Mouse (Mus musculus): Measurements from ENCODE around the gene Srrm2. TPM values are rescaled to one million over a fixed set of nuclear protein-coding genes. Genes with fewer than 3 reads are reported as not detected.
A peak's percentile ranks its signal among the peaks of the same experiment; 100 is the strongest.

Gene Srrm2
- polyA plus RNA-seq, 1 experiment from 2014 or later, result 416 TPM

GRCm38 (mm10) chr17:23747471-23747870 lies 42.9 kb upstream of the Srrm2 start:
- H3K4me2 ChIP-seq, result no peak overlapping the region
- WGBS, result 71% methylated on average over 3 of the region's 3 CpGs
- peaks cover 1% of the 10 kb centered on the region; the same call in 1 of the 2 replicates for H3K36me3 ChIP-seq
- H3K9ac ChIP-seq, result no peak overlapping the region
- ATAC-seq (ENCODE audit: borderline replicate concordance, extremely low read depth, low FRiP score, low TSS enrichment), result no peak
- no peak overlapping the region for H3K4me3 ChIP-seq
- H3K27ac ChIP-seq, result no peak overlapping the region
- peaks cover 58% of the 10 kb centered on the region for H3K27me3 ChIP-seq
- no peaks in the 10 kb centered on the region for H3K9me3 ChIP-seq
- H3K4me1 ChIP-seq, result peaks cover 25% of the 10 kb centered on the region

DNA sequence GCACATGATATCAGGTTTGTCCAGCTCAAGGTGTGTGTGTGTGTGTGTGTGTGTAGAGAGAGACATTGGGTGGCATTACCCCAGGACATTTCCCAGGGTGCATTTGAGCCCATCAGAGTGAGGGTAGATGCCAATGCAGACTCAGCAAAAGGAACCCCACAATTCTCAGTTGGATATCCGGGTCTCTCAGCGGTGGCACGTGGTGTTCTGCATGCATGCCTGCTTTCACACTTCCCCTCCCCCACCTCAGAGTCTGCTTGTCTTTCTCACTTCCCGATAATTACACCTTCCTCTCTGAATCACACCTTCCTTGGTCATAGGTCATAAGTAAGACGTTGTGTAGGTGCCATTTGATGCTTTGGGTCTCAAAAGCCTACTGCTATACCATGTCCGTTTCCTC lies 42.3 kb upstream of the Srrm2 start:
- peaks cover 7% of the 10 kb centered on the region; the same call in 1 of the 2 replicates for H3K36me3 ChIP-seq
- ATAC-seq (ENCODE audit: borderline replicate concordance, extremely low read depth, low FRiP score, low TSS enrichment), result no peak
- H3K9ac ChIP-seq, result no peak overlapping the region
- no peaks in the 10 kb centered on the region for H3K9me3 ChIP-seq
- no peak overlapping the region for H3K4me2 ChIP-seq
- H3K27ac ChIP-seq, result no peak overlapping the region
- 18% methylated on average over 6 of the region's 6 CpGs for WGBS
- no peak overlapping the region for H3K4me3 ChIP-seq
- H3K4me1 ChIP-seq, result peaks cover 23% of the 10 kb centered on the region
- peaks cover 52% of the 10 kb centered on the region for H3K27me3 ChIP-seq

GRCm38 (mm10) chr17:23748631-23749391 lies 41.5 kb upstream of the Srrm2 start:
- Histone ChIP-seq H3K27me3 (peaks cover 45% of the 10 kb centered on the region), H3K4me1 (peaks cover 23% of the 10 kb centered on the region), H3K27ac (no peak overlapping the region), H3K9me3 (no peaks in the 10 kb centered on the region), H3K9ac (no peak overlapping the region), H3K36me3 (peaks cover 15% of the 10 kb centered on the region), H3K4me3 (peak overlapping the region; percentile 32), H3K4me2 (peak overlapping the region; percentile 43)
- WGBS, result 31% methylated on average over 10 of the region's 10 CpGs
- no peak for ATAC-seq (ENCODE audit: borderline replicate concordance, extremely low read depth, low FRiP score, low TSS enrichment)

GRCm38 (mm10) chr17:23749400-23750191 lies 40.7 kb upstream of the Srrm2 start:
- no peak overlapping the region for H3K9ac ChIP-seq
- H3K4me3 ChIP-seq, result peak overlapping the region; percentile 32; the same call in 1 of the 2 replicates
- peaks cover 21% of the 10 kb centered on the region for H3K4me1 ChIP-seq
- 0 out of 2 replicates have a peak, but pooled peaks have one; percentile 15 for ATAC-seq (ENCODE audit: borderline replicate concordance, extremely low read depth, low FRiP score, low TSS enrichment)
- peaks cover 22% of the 10 kb centered on the region for H3K36me3 ChIP-seq
- 80% methylated on average over 11 of the region's 11 CpGs for WGBS
- H3K9me3 ChIP-seq, result no peaks in the 10 kb centered on the region
- peak overlapping the region; percentile 43 for H3K4me2 ChIP-seq
- peaks cover 37% of the 10 kb centered on the region for H3K27me3 ChIP-seq
- no peak overlapping the region for H3K27ac ChIP-seq

DNA sequence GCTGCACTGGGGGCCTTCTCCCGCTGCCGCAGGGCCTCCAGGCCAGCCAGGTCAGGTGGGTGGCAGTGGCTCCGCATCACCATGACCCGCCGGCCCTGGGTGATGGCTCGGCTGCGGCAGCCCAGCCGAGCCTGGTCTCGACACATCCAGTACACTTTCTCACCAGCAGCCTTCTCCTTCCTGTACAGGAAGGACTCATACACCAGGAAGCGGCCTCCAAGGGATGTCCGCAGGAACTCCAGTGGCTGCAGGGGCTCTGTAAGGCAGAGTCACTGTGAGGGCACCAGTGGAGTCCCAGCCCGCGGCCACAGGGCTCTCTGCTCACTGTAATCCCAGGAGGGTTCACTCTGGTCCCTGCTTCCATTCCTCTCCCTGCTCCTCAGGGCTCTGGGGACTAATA lies 34.6 kb upstream of the Srrm2 start:
- H3K27ac ChIP-seq, result peak overlapping the region; percentile 16; the same call in 1 of the 2 replicates
- no peaks in the 10 kb centered on the region for H3K4me1 ChIP-seq
- no peak overlapping the region for H3K9ac ChIP-seq
- WGBS, result 74% methylated on average over 13 of the region's 13 CpGs
- peaks cover 70% of the 10 kb centered on the region for H3K36me3 ChIP-seq
- no peaks in the 10 kb centered on the region for H3K9me3 ChIP-seq
- no peak overlapping the region for H3K4me3 ChIP-seq
- H3K4me2 ChIP-seq, result peak overlapping the region; percentile 29; the same call in 1 of the 2 replicates
- no peaks in the 10 kb centered on the region for H3K27me3 ChIP-seq
- ATAC-seq (ENCODE audit: borderline replicate concordance, extremely low read depth, low FRiP score, low TSS enrichment), result 0 out of 2 replicates have a peak, but pooled peaks have one; percentile 27

DNA sequence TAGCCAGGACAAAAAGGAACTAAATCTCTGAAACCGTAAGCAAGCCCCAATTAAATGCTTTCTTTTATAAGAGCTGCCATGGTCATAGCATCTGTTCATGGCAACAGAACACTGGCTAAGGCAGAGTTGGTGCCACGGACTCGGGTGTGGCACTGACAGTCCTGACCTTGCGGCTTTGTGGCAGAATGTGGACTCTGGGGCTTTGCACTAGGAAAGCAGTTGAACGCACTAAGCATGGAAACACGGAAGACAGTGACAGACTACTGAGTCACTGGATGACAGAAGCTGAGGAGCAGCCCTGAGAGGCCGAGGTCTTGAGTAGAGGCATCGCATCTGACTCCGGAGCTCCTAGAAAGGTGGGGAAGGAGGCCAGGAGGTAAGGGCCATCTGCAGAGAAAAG lies 32.8 kb upstream of the Srrm2 start:
- Histone ChIP-seq H3K9me3 (no peaks in the 10 kb centered on the region), H3K9ac (no peak overlapping the region), H3K27ac (no peak overlapping the region), H3K4me2 (no peak overlapping the region), H3K27me3 (no peaks in the 10 kb centered on the region), H3K36me3 (peaks cover 85% of the 10 kb centered on the region), H3K4me3 (no peak overlapping the region), H3K4me1 (no peaks in the 10 kb centered on the region)
- 92% methylated on average over 9 of the region's 9 CpGs for WGBS
- no peak for ATAC-seq (ENCODE audit: borderline replicate concordance, extremely low read depth, low FRiP score, low TSS enrichment)

GRCm38 (mm10) chr17:23758801-23759200 lies 31.5 kb upstream of the Srrm2 start:
- no peak overlapping the region for H3K4me2 ChIP-seq
- no peaks in the 10 kb centered on the region for H3K27me3 ChIP-seq
- ATAC-seq (ENCODE audit: borderline replicate concordance, extremely low read depth, low FRiP score, low TSS enrichment), result no peak
- no peak overlapping the region for H3K27ac ChIP-seq
- no peaks in the 10 kb centered on the region for H3K4me1 ChIP-seq
- H3K9me3 ChIP-seq, result no peaks in the 10 kb centered on the region
- H3K36me3 ChIP-seq, result peaks cover 72% of the 10 kb centered on the region
- H3K4me3 ChIP-seq, result no peak overlapping the region
- no peak overlapping the region for H3K9ac ChIP-seq
- 88% methylated on average over 8 of the region's 8 CpGs for WGBS

DNA sequence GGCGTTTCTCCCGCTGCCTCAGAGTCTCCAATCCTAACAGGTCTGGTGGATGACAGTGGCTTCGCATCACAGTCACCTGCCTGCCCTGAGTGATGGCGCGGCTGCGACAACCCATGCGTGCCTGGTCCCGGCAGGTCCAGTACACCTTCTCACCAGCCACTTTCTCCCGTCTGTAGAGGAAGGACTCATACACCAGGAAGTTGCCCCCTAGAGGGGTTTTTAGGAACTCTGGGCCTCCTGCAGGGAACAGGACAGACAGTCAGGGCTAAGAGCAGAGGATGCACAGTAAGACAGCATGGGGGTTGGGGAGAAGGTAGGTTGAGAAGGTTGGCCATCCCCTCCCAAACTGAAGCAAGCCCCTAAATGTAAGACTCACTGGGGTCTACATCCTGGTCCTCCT lies 30.1 kb upstream of the Srrm2 start:
- H3K27ac ChIP-seq, result no peak overlapping the region
- H3K27me3 ChIP-seq, result no peaks in the 10 kb centered on the region
- WGBS, result 89% methylated on average over 9 of the region's 9 CpGs
- H3K9me3 ChIP-seq, result no peaks in the 10 kb centered on the region
- H3K9ac ChIP-seq, result no peak overlapping the region
- H3K36me3 ChIP-seq, result peaks cover 65% of the 10 kb centered on the region
- H3K4me1 ChIP-seq, result no peaks in the 10 kb centered on the region
- no peak for ATAC-seq (ENCODE audit: borderline replicate concordance, extremely low read depth, low FRiP score, low TSS enrichment)
- H3K4me2 ChIP-seq, result no peak overlapping the region
- no peak overlapping the region for H3K4me3 ChIP-seq

DNA sequence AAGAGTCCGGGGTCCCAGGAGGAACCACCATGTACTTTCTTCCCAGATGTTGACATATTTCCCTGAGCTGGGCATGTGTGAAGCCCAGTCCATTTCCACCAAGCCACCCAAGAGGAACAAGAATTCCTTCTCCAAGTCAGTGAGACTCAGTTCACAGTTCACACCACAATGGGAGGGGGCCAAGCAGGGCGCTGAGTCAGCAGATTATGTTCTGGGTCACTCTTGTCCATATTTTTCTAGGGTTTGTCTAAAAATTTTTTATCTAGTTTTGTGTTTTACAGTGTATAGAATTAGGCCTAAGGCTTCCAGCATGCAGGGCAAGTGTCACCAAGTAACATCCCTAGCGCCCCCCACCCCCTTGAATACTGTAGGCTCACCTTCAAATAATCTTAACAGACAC lies 29.2 kb upstream of the Srrm2 start:
- H3K4me1 ChIP-seq, result no peaks in the 10 kb centered on the region
- WGBS, result 93% methylated on average over 3 of the region's 3 CpGs
- peaks cover 55% of the 10 kb centered on the region for H3K36me3 ChIP-seq
- H3K4me3 ChIP-seq, result no peak overlapping the region
- H3K27me3 ChIP-seq, result no peaks in the 10 kb centered on the region
- no peak overlapping the region for H3K4me2 ChIP-seq
- no peak overlapping the region for H3K9ac ChIP-seq
- no peak overlapping the region for H3K27ac ChIP-seq
- no peaks in the 10 kb centered on the region for H3K9me3 ChIP-seq
- no peak for ATAC-seq (ENCODE audit: borderline replicate concordance, extremely low read depth, low FRiP score, low TSS enrichment)

GRCm38 (mm10) chr17:23762976-23763375 lies 27.4 kb upstream of the Srrm2 start:
- peaks cover 38% of the 10 kb centered on the region for H3K36me3 ChIP-seq
- H3K9ac ChIP-seq, result no peak overlapping the region
- no peak overlapping the region for H3K4me3 ChIP-seq
- no peak overlapping the region for H3K4me2 ChIP-seq
- H3K4me1 ChIP-seq, result no peaks in the 10 kb centered on the region
- WGBS, result 90% methylated on average over 11 of the region's 11 CpGs
- ATAC-seq (ENCODE audit: borderline replicate concordance, extremely low read depth, low FRiP score, low TSS enrichment), result no peak
- H3K27ac ChIP-seq, result no peak overlapping the region
- no peaks in the 10 kb centered on the region for H3K27me3 ChIP-seq
- H3K9me3 ChIP-seq, result no peaks in the 10 kb centered on the region

GRCm38 (mm10) chr17:23770493-23770892 lies 19.8 kb upstream of the Srrm2 start:
- H3K9ac ChIP-seq, result peak overlapping the region; percentile 90; the same call in 1 of the 2 replicates
- peak overlapping the region; percentile 78 for H3K4me3 ChIP-seq
- ATAC-seq (ENCODE audit: borderline replicate concordance, extremely low read depth, low FRiP score, low TSS enrichment), result no peak
- no peak overlapping the region for H3K27ac ChIP-seq
- no peaks in the 10 kb centered on the region for H3K36me3 ChIP-seq
- peak overlapping the region; percentile 66 for H3K4me2 ChIP-seq
- peaks cover 8% of the 10 kb centered on the region; the same call in 1 of the 2 replicates for H3K4me1 ChIP-seq
- WGBS, result 21% methylated on average over 2 of the region's 2 CpGs
- no peaks in the 10 kb centered on the region for H3K9me3 ChIP-seq
- H3K27me3 ChIP-seq, result no peaks in the 10 kb centered on the region

GRCm38 (mm10) chr17:23770896-23771283 lies 19.4 kb upstream of the Srrm2 start:
- peak overlapping the region; percentile 66 for H3K4me2 ChIP-seq
- WGBS, result under 1% methylated on average over 19 of the region's 19 CpGs
- no peaks in the 10 kb centered on the region for H3K27me3 ChIP-seq
- no peaks in the 10 kb centered on the region for H3K36me3 ChIP-seq
- peak overlapping the region; percentile 90 for H3K9ac ChIP-seq
- H3K4me3 ChIP-seq, result peak overlapping the region; percentile 78
- peak overlapping the region; percentile 79 for H3K27ac ChIP-seq
- ATAC-seq (ENCODE audit: borderline replicate concordance, extremely low read depth, low FRiP score, low TSS enrichment), result peak; percentile 21; the same call in 1 of the 2 replicates
- H3K4me1 ChIP-seq, result peaks cover 8% of the 10 kb centered on the region; the same call in 1 of the 2 replicates
- no peaks in the 10 kb centered on the region for H3K9me3 ChIP-seq
